Mouse (Mus musculus): ENCODE measurements around the gene Pde11a. TPM values are rescaled to one million over a fixed set of nuclear protein-coding genes. Genes with fewer than 3 reads are reported as not detected.

Pde11a gene
- total RNA-seq (2023): 4.6 TPM

GRCm38 (mm10) chr2:76338215-76339156 lies at the start of gene Pde11a:
Gene Pde11a (minus strand): TSS chr2:76338774.

DNA sequence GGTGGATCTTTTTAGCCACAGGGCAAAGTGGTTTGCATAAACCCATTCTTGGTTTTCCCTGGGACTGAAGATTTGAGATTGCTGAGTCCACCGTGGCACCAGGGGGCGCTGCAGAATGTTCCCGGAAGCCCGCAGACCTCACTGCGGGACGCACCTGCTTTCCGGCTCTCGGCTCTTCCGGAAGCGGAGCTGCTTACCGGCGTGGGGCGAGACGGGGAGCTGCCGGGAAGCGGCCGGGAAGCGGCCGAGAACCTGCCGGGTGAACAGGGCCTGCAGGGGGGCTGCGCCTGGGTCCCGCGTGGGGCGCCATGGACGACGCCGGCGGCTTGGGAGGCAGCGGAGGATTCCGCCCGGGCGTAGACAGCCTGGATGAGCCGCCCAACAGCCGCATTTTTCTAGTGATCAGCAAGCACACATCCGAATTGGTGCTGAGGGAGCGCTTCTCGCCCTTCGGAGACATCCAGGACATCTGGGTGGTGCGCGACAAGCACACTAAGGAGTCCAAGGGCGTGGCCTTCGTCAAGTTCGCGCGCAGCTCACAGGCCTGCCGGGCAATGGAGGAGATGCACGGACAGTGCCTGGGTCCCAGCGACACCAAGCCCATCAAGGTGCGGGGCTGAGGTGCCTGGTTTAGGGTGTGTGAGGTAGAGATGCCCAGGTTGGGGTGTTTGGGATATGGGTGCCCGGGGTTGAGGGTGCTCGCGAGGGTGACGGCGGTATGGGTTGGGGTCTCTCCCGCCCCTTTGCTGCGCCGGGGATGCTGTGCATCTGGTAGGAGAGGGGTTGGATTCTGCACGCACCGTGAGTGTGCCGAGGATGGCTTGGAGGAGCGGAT lies 31.5 kb upstream of the Pde11a start, which contains the start of gene Rbm45:
Gene Rbm45 (plus strand): TSS at position 164 of the 835 bp plus-strand sequence.

DNA sequence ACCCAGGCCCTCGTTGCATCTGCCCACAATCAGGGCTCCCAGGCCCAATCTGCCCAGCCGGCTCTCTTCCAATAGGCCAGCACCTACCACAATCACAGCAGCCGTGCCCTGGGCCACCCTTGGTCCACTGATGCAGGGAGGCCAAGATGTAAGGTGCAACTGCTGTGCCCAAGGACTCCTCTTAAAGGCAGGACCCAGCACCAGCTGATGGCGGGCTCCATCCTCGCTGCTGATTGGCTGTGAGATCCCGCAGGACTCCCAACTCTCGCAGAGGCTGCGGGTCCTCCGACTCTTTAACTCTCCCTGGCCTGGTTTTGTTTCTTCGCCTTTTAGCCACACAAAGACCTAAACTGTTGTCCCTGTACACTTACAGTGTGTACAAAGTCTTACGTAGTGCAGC lies 21.7 kb upstream of the Pde11a start, which contains the start of gene Cyct:
Gene Cyct (minus strand): TSS at position 225 of the 400 bp plus-strand sequence.

GRCm38 (mm10) chr2:75981440-75982081 lies 357.0 kb downstream of the Pde11a start, which contains the start of gene Ttc30a1:
Gene Ttc30a1 (minus strand): TSS chr2:75981967.

GRCm38 (mm10) chr2:75977752-75978368 lies 360.7 kb downstream of the Pde11a start, which contains the start of gene Ttc30a2:
Gene Ttc30a2 (minus strand): TSS chr2:75978170.

Other genes starting within 250 kb of the Pde11a start
- gene Cyct, start 21.7 kb upstream of the Pde11a start, total RNA-seq (2023): not detected
- gene Rbm45, start 31.2 kb upstream of the Pde11a start, total RNA-seq (2023): 31.6 TPM
- 1.3 TPM for gene Osbpl6, start 67.7 kb upstream of the Pde11a start, total RNA-seq (2023)

All from CD4-positive naive resting alpha-beta T cell, adult 76 days (primary cell).